Mouse (Mus musculus) forebrain, postnatal 0 days (tissue): Measurements from ENCODE around the gene Sf3a1. TPM values are rescaled to one million over a fixed set of nuclear protein-coding genes. Genes with fewer than 3 reads are reported as not detected.

ENCODE experiments used
- ATAC-seq: fragments of 200-750 bp; cut with Nextera tagmentation; 2 replicates; pipeline ENCODE4 v1.8.0; 2017; ENCODE audit warnings: mild to moderate bottlenecking, moderate library complexity
- DNase-seq: peaks from one replicate; pipeline ENCODE4 v3.0.0-alpha.2; 2015
- H3K27ac ChIP-seq: fragments of 300-500 bp; sonication (generic); 2 replicates; pipeline ENCODE4 v1.5.1; 2014; ENCODE audit warnings: low read depth, mild to moderate bottlenecking, antibody characterized with exemption, low read length, moderate library complexity, mixed read lengths
- H3K27me3 ChIP-seq: fragments of 300-500 bp; sonication (generic); 2 replicates; pipeline ENCODE4 v1.6.1; 2014; ENCODE audit warnings: mild to moderate bottlenecking, low read length, mixed read lengths; ENCODE audit not compliant: insufficient read depth
- H3K36me3 ChIP-seq: fragments of 300-500 bp; sonication (generic); 2 replicates; pipeline ENCODE4 v1.6.1; 2014; ENCODE audit warnings: mild to moderate bottlenecking, moderate library complexity; ENCODE audit not compliant: insufficient read depth
- H3K4me1 ChIP-seq: fragments of 300-500 bp; sonication (generic); 2 replicates; pipeline ENCODE4 v1.6.1; 2014; ENCODE audit warnings: antibody characterized with exemption; ENCODE audit not compliant: insufficient read depth
- H3K4me2 ChIP-seq: fragments of 300-500 bp; sonication (generic); 2 replicates; pipeline ENCODE4 v1.6.1; 2014; ENCODE audit warnings: low read depth, mild to moderate bottlenecking, moderate library complexity
- H3K4me3 ChIP-seq: fragments of 300-500 bp; sonication (generic); 2 replicates; pipeline ENCODE4 v1.5.1; 2014; ENCODE audit warnings: low read depth, low read length, mixed read lengths
- H3K9ac ChIP-seq: fragments of 300-500 bp; sonication (generic); 2 replicates; pipeline ENCODE4 v1.6.1; 2014; ENCODE audit warnings: mild to moderate bottlenecking
- H3K9me3 ChIP-seq: fragments of 300-500 bp; sonication (generic); 2 replicates; pipeline ENCODE4 v1.6.1; 2016; ENCODE audit warnings: low read length
- CTCF ChIP-seq: sonication (generic); IDR thresholded peaks from 2 replicates; pipeline ENCODE4 v1.5.1; 2016; ENCODE audit warnings: antibody characterized with exemption, control low read depth, low read depth
- WGBS: fragments of 180-500 bp; shearing (Covaris S2); extraction: QIAGEN DNeasy Blood & Tissue Kit; methylation state at CpG from one replicate; pipeline ENCODE4 v1.1.7; 2014; 5-methylcytosine and 5-hydroxymethylcytosine counted together
- polyA plus RNA-seq: library from polyadenylated mRNA; unstranded; fragments of >200 nt; fragmentation: Nextera tagmentation; extraction: Ambion mirVana; gene quantifications from 2 replicates; pipeline ENCODE4 v1.2.1, GENCODE M21; 2015
- total RNA-seq: library from RNA; depleted of rRNA; stranded (reverse); fragments of >200 nt; gene quantifications from 2 replicates; pipeline ENCODE4 v1.2.3, GENCODE M21; 2014

Gene Sf3a1
- total and polyA plus RNA-seq, 2 experiments from 2014 or later: 34.6 to 54.4 TPM

GRCm38 (mm10) chr11:4205097-4205655 is 45.0 kb downstream of the Sf3a1 start:
- no peak overlapping the region for H3K27ac ChIP-seq
- 88% methylated on average over 5 of the region's 5 CpGs for WGBS
- no peaks in the 10 kb centered on the region for H3K4me1 ChIP-seq
- DNase-seq (no peak), ATAC-seq (no peak)
- no peak overlapping the region for H3K4me2 ChIP-seq
- TF ChIP-seq CTCF: no peak
- peaks cover 37% of the 10 kb centered on the region for H3K36me3 ChIP-seq
- H3K27me3 ChIP-seq: no peaks in the 10 kb centered on the region
- H3K9me3 ChIP-seq: no peaks in the 10 kb centered on the region
- H3K4me3 ChIP-seq: no peak overlapping the region
- H3K9ac ChIP-seq: no peak overlapping the region

GRCm38 (mm10) chr11:4205951-4206350 is 45.8 kb downstream of the Sf3a1 start:
- WGBS: 90% methylated on average over 7 of the region's 7 CpGs
- Histone ChIP-seq H3K27me3 (no peaks in the 10 kb centered on the region), H3K9ac (no peak overlapping the region), H3K4me1 (no peaks in the 10 kb centered on the region), H3K4me2 (no peak overlapping the region), H3K9me3 (no peaks in the 10 kb centered on the region), H3K36me3 (peaks cover 42% of the 10 kb centered on the region), H3K4me3 (no peak overlapping the region), H3K27ac (no peak overlapping the region)
- no peak for TF ChIP-seq CTCF
- no peak for ATAC-seq
- no peak for DNase-seq

- Histone ChIP-seq H3K4me2 (no peak overlapping the region), H3K9me3 (no peaks in the 10 kb centered on the region), H3K4me3 (no peak overlapping the region), H3K36me3 (peaks cover 47% of the 10 kb centered on the region), H3K9ac (no peak overlapping the region), H3K27ac (no peak overlapping the region), H3K4me1 (no peaks in the 10 kb centered on the region), H3K27me3 (no peaks in the 10 kb centered on the region)
- 89% methylated on average over 6 of the region's 6 CpGs for WGBS
- no peak for TF ChIP-seq CTCF
- ATAC-seq (no peak), DNase-seq (no peak)
These were observed 46.4 kb downstream of the Sf3a1 start for GRCm38 (mm10) chr11:4206563-4206962.

- DNase-seq (no peak), ATAC-seq (no peak)
- WGBS: 92% methylated on average over 9 of the region's 9 CpGs
- H3K27me3 ChIP-seq: no peaks in the 10 kb centered on the region
- H3K4me3 ChIP-seq: no peak overlapping the region
- peaks cover 55% of the 10 kb centered on the region for H3K36me3 ChIP-seq
- no peak overlapping the region for H3K9ac ChIP-seq
- no peaks in the 10 kb centered on the region for H3K4me1 ChIP-seq
- no peak for TF ChIP-seq CTCF
- no peak overlapping the region for H3K4me2 ChIP-seq
- H3K27ac ChIP-seq: no peak overlapping the region
- H3K9me3 ChIP-seq: no peaks in the 10 kb centered on the region
These were observed 47.5 kb downstream of the Sf3a1 start for GRCm38 (mm10) chr11:4207655-4208054.

- Histone ChIP-seq H3K36me3 (peaks cover 72% of the 10 kb centered on the region), H3K9ac (no peak overlapping the region), H3K4me3 (no peak overlapping the region), H3K27ac (no peak overlapping the region), H3K9me3 (no peaks in the 10 kb centered on the region), H3K4me2 (no peak overlapping the region), H3K4me1 (no peaks in the 10 kb centered on the region), H3K27me3 (no peaks in the 10 kb centered on the region)
- DNase-seq (no peak), ATAC-seq (no peak)
- 80% methylated on average over 5 of the region's 5 CpGs for WGBS
- TF ChIP-seq CTCF: peak; percentile 41
These were observed 49.4 kb downstream of the Sf3a1 start for GRCm38 (mm10) chr11:4209556-4209955.

GRCm38 (mm10) chr11:4210786-4211185 is 50.6 kb downstream of the Sf3a1 start:
- Histone ChIP-seq H3K4me3 (no peak overlapping the region), H3K36me3 (peaks cover 84% of the 10 kb centered on the region), H3K27me3 (no peaks in the 10 kb centered on the region), H3K4me2 (no peak overlapping the region), H3K4me1 (no peaks in the 10 kb centered on the region), H3K9ac (no peak overlapping the region), H3K9me3 (no peaks in the 10 kb centered on the region), H3K27ac (no peak overlapping the region)
- DNase-seq: no peak
- ATAC-seq: no peak
- WGBS: 91% methylated on average over 1 of the region's 1 CpGs
- no peak for TF ChIP-seq CTCF

- Histone ChIP-seq H3K4me3 (no peak overlapping the region), H3K27me3 (no peaks in the 10 kb centered on the region; the same call in 1 of the 2 replicates), H3K36me3 (peaks cover 64% of the 10 kb centered on the region), H3K4me1 (no peaks in the 10 kb centered on the region; the same call in 1 of the 2 replicates), H3K9ac (no peak overlapping the region), H3K27ac (no peak overlapping the region), H3K4me2 (no peak overlapping the region), H3K9me3 (0 out of 2 replicates have a peak, but pooled peaks cover 6% of the 10 kb centered on the region)
- WGBS: 95% methylated on average over 10 of the region's 10 CpGs
- DNase-seq: no peak
- TF ChIP-seq CTCF: no peak
- ATAC-seq: no peak
These were observed 53.0 kb downstream of the Sf3a1 start for GRCm38 (mm10) chr11:4213107-4213506.
